Mouse (Mus musculus): ENCODE measurements around the gene Gm10295. TPM values are rescaled to one million over a fixed set of nuclear protein-coding genes. Genes with fewer than 3 reads are reported as not detected.

The Gm10295 gene
- polyA plus RNA-seq (2012; rRNA removed), result not detected in 2 replicates

DNA sequence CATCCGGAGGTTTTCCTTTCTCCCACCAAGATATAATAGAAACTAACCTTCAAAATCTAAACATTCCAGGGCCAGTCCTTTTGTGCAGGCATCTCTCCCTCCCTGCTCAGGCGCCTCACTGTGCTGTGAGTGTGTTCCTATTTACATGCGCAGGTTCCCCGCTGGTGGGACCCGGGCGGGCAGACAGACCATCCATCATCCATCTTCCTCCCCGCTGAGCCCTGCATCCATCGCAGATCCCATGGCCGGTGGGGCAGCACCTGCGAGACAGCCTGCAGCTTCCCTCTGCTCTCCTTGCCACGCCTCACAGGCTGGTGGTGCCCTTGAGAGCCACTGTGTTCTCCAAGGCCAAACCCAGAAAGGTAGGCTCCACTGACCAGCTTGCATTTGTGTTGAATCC lies at the start of gene Gm10295:
TSS of gene Gm10295 (minus strand) at position 122 of the 400 bp plus-strand sequence.
- no peak for DNase-seq (ENCODE audit: low spot score)

DNA sequence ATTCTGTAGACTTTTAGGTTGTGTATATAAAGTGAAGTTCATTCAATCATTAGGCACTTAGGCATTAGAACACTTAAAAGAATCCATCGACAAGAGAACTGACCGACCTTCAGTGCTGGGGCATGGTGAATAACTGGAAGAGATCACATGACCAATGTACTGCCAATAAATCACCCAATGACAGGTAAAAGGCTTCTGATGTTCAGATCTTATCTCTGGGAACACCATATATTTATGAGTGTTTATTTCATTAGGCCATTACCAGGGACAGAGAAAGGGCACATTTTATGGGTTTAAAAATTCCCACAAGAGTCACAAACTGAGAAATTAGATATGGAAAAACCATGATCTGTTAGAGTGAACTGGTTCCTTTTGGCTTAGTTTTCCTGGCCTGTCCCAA lies 49.7 kb upstream of the Gm10295 start:
- no peak for DNase-seq (ENCODE audit: low spot score)

DNA sequence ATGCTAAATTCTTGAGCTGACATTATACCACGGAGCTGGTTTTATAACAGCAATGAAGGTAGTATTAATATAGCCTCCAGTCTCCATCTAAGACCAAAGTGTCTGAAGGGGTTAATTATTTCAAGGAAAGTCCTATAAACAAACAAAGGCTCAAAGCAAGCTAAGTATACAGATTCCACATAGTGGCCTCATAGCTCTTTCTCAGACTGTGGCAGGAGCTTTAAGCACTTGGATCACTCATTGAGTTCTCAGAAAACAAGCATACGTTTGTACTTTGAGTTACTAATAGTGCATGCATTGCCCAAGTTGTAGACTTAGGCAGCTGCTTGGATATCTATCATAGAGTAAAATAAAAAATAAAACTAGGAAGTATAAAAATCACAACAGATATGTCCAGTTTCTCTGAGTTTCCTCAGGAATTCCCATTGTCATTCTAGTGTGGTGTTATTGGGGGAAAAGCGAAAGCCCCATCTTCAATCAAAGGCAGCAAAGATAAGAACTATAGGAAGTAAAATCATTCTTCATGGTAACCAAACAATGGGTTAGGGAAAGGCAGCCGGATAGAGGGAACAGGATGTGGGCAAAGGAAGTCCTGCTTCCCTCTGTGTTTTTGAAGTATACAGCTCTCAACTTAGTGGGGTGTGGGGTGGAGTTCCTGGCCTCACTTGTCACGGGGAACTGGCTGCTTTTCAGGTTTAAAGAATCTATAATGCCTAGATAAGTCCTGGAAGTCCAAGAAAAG lies 48.8 kb upstream of the Gm10295 start:
- no peak for DNase-seq (ENCODE audit: low spot score)

- DNase-seq (ENCODE audit: low spot score), result no peak
These were observed 47.9 kb upstream of the Gm10295 start for GRCm38 (mm10) chr7:71398959-71399756.

DNA sequence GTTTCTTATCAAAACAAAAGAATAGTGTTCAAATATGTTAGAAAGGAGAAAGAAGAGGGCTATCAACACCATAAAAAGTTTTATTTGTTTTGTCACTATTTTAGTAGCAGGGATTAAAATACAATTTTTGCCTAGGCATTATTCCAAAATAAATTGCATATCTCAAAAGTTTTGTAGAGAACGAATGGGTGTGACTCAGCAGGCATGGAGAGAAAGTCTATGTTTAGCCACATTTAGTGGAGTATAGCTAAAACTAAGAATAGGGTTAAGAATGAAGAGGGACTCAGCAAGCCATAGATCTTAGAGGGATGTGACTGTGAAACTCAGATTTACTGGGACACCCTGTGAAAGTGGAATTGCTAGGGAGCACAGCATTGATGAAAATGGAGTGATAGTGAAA lies 47.1 kb upstream of the Gm10295 start:
- DNase-seq (ENCODE audit: low spot score), result no peak

DNA sequence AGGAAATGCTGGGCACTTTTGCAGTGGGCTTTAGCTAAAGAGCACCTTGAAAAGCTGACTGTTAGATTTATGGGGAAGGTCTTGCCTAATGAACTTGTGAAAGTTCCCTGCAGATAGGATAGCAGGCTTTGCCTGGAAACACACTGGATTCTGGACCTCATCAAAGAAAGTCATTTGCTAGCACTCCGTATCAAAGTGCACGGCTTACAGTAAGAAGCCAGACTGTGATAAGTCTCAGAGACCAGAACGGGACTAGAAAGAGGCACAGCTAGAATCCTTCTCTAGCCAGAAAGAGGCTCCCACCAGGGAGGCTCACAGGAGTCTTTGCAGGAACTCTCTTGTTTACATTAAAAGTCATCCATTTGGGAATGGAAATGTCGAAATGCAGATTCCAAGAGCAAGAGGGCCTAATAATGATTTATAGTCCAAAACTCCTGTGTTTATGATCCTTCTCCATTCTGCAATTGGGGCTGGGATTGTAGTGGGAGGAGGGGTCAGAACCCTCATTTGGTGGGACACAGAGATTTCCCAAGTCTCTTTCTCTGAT lies 41.6 kb upstream of the Gm10295 start:
- DNase-seq (ENCODE audit: low spot score), result no peak

DNA sequence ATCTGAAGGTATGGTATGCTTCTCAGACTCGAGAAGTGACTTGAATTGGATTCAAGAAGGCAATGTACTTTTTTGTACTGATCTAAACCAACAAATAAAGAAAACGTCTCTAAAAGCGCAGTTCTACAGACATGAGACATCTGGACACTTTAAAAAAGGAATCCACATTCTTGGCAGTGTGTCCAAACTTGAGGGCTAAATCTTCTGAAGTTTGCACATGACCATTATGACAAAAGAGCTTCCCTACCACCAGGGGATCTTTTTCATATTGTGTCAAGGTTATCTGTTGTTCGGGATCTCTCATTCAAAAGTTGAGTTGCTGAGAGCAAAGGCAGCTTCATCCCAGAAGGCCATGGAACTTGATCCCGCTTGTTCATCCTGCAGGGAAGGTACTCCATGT lies 40.0 kb upstream of the Gm10295 start:
- DNase-seq (ENCODE audit: low spot score), result no peak

- no peak for DNase-seq (ENCODE audit: low spot score)
These were observed 39.0 kb upstream of the Gm10295 start for GRCm38 (mm10) chr7:71390291-71390690.

- no peak for DNase-seq (ENCODE audit: low spot score)
These were observed 34.8 kb upstream of the Gm10295 start for GRCm38 (mm10) chr7:71386050-71386449.

DNA sequence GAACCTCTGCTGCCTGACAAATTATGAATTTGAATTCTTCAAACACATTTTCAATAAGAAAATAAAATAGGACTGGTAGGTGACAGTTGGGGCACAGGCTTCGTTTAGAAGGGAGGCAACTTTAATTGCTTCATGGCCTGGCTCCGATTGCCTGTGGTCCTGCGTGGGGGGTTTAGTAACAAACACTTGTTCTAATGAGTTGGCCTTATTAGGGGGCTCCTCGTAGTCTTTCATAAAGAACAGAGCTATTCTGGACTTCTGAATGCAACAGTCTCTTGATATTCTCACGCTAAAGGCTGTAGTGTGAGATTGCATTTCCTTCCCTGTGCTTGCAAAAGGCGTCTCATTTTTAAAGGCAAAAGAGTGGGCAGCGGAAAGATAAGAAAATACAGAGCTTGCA lies 33.6 kb upstream of the Gm10295 start:
- no peak for DNase-seq (ENCODE audit: low spot score)

DNA sequence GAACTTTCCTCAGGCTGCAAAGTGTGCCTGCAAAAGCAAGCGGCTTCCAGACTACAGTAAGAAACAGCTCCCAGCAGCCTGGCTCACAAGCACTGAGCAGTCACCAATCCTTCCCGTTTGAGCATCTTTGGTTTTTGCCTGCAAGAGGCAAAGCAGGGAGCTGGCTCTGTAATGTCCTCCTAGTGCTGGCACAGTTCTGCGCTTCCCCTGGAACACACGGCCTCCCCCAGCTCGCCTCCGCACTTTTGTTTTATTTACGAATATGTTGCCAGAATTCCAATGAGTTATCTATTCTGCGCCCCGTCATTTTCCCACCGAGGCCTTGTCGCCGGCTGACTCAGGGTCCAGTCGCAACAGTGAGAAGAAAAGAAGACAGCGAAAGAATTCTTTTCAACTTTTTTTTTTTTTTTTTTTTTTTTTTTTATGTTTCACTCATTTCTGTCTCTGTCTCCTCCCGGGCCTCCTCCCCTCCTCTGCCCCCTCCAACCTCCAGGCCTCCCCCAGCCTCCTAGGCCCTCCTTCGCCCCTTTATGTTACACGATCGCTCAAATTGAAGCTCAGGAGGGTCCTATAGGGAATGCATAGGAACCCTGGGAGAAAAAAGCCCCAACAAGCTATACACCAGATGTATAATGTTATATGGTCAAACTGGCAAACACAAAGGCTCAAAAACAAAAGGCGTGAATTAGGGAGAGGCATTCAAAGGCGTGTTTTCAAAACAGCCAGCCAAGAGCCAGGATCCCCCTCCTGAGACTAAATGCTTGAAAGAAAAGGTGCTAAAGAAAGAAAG lies 32.3 kb upstream of the Gm10295 start:
- DNase-seq (ENCODE audit: low spot score), result no peak

DNA sequence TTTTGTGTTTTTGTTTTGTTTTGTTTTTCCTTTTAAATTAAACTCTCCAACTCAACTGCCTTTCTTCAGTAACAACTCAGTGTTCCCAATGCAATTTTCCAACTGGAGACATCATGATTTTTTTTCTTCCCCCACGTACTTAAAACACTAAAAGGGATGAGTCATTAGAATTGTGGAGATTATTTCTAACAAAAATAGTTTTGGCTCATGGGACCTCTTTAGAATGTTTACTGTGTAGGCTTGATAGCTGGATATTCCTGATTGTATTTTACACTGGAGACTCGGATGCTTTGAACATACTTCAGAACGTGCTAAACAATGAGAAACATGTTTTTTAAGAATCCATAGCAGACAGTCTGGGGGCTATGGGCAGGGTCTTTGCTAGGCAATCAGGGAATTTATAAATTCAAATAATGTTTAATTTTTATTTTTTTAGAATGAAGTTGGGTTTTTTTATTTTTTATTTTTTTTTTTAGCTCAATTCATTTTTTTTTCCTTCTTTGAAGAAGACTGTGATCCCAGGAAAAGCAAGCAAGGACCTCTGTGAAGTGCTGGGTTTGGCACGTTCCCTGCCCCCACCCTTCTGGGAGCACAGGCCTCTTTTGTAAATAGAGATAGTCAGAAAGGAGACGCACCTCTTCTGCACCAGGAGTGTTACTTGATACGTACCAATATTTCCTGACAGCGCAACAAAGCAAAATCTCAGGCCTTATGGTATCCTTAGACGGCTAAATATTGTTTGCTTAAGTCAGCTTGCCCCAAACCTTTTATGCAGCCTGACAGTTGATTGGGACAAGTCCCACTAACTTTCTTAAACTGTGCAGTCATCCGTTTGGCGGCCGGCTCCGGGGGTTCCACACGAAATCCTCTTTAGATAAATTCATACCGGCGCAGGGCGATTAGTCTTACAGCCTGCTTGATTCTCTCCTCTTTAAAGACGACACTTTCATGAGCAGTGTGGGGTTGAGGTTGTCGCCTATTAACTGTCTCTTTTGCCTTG lies 28.8 kb upstream of the Gm10295 start:
- DNase-seq (ENCODE audit: low spot score), result no peak

DNA sequence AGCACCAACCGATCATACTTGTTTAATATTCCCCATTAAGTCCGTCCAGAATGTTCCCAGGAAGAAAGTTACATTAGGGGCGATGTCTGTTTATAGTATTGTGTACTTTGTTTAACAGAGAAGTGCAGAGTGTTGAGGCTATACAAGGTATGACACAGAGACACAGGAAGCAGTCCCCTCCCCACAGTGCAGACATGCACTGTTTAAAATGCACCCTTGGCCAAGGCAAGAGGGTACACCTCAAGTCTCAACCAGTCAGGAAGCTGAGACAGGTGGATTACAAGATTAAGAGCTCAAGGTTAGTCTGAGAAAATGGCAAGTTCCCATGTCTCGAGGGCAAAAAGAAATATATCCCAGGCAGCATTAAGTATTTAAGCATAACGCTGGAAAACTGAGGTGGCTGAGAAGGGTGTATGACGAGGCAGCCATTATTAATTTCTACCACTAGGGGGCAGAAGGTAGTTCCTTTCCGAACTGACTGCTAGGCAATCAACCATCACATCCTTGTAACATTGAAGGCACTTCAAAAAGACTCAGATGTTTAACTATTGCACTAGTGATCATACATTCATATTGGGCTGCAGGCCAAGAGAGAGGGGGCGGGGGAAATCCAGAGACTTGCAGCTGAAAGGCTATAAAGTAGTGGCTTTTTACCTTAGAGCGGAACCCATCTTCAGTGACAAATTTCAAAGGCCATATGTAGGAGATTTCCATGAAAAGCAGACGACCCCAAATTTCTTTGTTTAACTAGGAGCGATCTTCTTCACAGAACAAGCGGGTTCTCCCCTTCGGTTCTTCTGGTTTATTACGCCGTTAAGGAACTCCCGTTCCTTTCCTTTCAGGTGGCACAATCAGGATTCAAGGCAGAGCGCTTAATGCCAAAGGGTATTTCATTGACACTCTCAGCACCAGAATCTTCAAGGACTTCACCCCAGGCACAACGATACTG lies 27.8 kb upstream of the Gm10295 start:
- DNase-seq (ENCODE audit: low spot score), result no peak

DNA sequence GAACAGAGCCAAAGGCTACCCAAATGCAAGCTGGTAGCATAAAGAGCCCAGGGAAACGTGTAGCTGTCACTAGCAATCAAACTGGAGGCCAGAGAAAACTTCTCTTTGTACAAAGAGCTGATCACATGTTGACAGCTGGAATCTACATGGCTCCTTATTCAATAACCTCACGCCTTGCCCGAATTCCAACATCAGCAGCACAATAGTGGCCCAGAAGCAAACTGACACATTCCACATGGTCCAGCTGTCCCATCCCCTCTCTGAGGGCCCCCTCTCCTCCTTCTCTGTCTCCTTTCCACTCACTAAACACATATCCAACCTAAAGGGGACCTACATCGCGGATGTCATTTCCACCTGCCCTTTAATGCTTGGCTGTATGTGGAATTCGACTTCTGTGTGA lies 26.7 kb upstream of the Gm10295 start:
- DNase-seq (ENCODE audit: low spot score), result no peak

GRCm38 (mm10) chr7:71374059-71374458 lies 22.8 kb upstream of the Gm10295 start:
- DNase-seq (ENCODE audit: low spot score), result no peak

DNA sequence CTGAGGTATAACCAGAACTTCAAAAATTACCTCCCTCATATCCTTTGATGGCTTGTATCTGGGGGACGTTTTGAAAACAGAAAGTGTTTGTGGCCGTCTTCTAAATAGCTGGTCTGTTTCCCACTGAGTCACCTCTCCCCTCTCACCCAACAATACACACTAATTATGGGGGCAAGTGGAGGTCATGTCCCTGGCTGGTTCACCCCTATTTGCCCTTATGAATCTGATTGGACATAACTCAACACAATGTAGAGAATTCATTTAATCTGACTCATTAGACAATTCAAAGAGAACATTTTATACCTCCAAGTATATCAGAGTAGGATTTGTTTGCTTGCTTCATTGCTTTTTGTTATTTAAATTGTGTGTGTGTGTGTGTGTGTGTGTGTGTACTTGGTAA lies 20.6 kb upstream of the Gm10295 start:
- no peak for DNase-seq (ENCODE audit: low spot score)

DNA sequence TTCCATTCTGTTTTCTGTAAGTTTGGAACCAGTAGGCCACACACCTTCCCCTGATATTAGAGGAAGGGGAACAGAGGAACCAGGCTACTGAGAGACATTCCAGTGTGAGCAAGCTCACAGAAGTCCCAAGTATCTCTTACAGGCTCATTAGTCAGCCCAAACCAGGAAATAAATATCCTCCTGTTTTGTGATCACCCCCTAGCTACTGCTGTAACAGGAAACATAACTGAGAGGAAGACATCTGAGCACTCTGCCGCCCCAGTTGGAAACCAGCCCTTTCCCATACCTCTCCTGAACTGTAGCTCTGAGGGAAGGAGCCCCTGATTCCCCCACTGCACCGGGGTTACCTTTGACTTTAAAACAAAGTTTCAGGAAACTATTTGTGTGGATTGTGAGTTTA lies 19.5 kb upstream of the Gm10295 start:
- no peak for DNase-seq (ENCODE audit: low spot score)

DNA sequence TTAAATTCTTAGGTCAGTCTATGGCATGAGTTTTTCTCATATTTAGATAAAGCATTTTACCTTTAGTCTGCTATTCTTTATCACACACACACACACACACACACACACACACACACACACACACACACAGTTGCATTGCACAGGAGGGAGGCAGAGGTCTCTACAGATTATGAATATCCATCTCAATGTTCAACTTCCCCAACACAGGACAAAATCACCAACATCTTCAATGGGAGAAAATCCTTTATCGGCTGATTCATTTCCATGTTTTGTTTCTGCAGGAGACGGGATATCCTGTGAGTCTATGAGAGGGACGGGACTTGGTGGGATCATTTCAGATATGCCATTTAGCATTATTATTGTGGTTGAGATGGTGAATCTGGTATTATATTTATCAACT lies 18.8 kb upstream of the Gm10295 start:
- DNase-seq (ENCODE audit: low spot score), result no peak

GRCm38 (mm10) chr7:71368543-71369181 lies 17.4 kb upstream of the Gm10295 start:
- DNase-seq (ENCODE audit: low spot score), result no peak

All from urinary bladder, adult 2 months (tissue).